Mouse (Mus musculus): ENCODE data around the gene Zfp523.
A peak's percentile ranks its signal among the peaks of the same experiment; 100 is the strongest.
"Not testable (repeated sequence)": the region's sequence is repeated elsewhere in the genome, so short reads cannot be mapped to it uniquely, and the experiment has no call there.

Gene Zfp523

DNA sequence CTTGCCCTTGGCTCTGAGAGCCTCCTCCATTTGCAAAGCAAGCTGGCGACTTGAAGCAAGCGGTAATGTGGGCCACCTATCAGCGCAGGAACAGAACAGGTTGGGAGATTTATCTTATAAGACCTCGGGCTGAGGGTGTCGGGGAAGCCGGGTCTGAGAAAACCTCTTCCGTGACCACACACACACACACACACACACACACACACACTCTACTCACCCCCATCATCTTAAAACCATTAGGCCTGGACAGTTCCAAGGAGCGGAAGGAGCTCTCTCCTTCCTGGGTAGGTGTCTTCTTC, 31.3 kb downstream of the Zfp523 start:
- no peak for DNase-seq (ENCODE audit: extremely low read depth, low read depth, low spot score)

DNA sequence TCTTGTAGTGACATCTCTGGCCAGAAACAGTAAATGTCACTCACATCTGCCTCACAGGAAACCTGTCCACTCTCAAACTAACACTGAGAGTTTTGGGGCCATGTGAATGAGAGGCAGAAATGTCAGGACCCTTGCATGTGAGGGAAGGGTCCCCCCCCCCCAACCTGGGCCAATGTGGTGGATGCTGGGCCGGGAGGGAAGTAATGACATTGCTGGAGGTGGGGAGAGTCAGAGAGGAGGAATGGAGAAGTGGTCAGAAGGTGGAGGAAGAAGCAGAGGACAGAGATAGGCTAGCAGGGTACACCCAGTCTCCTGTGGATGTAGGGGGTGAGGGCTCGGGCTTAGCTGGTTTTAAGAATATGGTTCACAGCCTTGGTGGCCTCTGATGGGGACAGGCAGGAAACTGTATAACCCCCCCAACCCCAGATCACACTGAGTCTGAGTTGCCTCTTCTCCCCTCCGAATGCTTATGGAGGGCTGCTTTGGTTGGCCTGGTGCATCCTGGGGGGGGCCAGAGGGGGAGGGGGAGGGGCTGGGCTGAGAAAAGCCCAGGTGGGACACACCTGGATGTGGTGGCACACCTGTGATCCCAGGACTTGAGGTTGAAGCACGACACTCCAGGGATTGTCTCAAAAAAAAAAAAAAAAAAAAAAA, 32.7 kb downstream of the Zfp523 start:
- no peak for DNase-seq (ENCODE audit: extremely low read depth, low read depth, low spot score)

DNA sequence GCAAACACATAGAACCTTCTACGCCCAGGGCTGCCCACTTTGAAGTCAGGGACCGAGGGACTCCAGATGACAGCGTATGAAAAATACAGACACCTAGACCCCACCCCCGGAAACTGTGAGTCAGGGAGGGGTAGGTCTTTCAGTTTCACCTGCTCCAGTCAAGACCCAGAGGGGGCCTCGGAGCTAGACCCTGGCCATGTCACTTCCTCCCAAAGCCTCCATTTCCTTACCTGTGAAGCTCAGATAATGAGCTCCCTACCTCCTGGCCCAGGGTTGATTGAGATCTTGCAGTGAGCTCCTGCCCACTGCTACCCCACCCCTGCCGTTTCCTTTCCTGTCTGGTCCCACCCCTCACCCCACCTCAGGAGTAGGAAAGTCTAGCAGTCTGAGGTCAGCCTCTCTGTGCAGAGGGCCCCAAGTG, 35.0 kb downstream of the Zfp523 start:
- no peak for DNase-seq (ENCODE audit: extremely low read depth, low read depth, low spot score)

DNA sequence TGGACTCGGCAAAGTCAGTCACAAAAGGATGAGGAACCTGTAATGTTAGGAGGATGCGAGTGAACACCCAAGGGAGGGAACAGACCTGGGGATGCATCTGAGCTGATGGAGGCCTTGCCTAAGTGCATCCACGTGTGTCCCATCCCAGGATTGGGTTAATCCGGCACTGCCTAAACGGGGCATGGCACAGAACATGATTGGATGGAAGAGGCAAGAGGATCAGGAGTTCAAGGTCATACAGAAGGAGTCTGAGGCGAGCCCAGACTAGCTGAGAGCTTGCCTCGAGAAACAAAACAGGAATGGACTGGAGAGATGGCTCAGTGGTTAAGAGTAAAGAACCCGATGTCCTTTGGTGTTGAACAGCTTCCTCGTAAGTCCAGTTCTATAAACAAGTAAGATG, 35.5 kb downstream of the Zfp523 start:
- no peak for DNase-seq (ENCODE audit: extremely low read depth, low read depth, low spot score)

DNA sequence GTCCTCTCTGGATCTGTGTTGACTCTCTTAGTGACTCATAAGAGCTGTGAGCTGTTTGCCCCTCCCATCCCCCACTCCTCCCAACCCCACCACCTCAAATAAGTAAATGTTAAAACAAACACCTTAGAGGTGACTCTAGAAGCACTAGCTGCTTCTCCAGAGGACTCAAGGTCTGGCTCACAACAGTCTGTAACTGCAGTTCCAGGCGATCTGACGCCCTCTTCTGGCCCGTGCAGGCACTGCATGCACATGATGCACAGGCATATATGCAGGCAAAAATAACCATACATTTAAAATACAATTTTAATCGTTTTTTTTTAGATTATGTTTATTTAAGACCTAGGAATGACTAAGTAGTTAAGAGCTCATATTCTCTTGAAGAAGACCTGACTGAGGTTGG, 36.3 kb downstream of the Zfp523 start:
- no peak for DNase-seq (ENCODE audit: extremely low read depth, low read depth, low spot score)

DNA sequence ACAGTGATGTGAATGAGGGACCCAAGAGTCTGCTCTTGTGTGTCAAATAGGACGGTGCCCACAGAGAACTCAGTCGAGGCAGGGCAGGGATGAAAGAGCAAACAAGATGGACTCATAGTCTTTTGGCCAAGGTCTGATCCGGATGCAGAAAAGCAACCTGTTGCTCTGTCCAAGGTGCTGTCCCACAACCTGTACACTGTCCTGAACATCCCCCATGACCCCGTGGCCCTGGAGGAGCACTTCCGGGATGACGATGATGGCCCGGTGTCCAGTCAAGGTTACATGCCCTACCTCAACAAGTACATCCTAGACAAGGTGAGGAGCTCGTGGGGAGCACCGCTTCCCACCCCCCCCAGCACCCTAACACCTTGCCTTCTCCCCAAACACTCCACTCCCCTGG, 39.9 kb downstream of the Zfp523 start:
- DNase-seq (ENCODE audit: extremely low read depth, low read depth, low spot score), result no peak

DNA sequence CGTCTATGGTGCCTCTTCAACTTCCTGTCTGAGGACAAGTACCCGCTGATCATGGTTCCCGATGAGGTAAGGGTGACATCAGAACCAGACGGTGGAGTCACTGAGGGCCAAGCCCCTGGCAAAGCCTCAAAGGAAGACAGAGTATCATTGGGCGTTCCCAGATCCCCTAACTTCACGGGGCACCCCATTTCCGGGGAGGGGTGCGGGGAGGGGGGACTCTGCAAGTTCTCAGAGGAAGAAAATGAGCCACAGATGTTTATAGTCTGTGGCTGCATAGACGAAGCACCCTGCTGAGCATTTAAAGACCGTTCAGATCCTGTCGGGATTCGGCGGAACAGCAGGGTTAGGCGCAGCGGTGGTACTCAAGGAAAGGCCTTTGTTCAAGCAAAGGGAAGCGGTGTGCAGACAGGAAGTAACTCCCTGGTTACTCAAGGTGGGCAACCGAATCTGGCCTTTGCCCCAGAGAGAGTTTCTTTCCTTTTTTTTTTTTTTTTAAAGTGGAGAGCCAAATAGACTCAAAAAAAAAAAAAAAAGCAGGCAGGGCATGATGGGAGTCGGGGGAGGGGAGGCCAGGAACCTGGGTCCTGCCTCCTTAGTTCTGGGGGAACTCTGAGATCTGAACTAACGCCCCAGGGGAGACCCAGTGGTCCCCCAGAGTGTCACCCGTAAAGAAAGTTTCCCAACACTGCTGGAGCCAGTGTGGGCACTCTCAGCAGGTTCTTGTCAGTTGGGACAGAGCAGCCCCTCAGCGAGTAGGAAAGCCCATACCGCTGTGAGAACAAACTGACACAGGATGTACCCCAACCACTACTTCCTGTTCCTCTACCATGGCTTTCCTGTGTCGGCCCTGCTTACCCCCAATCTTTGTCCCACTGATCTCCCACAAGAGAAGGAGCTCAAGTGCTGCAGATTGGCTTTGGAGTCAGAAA, 41.1 kb downstream of the Zfp523 start:
- DNase-seq (ENCODE audit: extremely low read depth, low read depth, low spot score), result no peak

DNA sequence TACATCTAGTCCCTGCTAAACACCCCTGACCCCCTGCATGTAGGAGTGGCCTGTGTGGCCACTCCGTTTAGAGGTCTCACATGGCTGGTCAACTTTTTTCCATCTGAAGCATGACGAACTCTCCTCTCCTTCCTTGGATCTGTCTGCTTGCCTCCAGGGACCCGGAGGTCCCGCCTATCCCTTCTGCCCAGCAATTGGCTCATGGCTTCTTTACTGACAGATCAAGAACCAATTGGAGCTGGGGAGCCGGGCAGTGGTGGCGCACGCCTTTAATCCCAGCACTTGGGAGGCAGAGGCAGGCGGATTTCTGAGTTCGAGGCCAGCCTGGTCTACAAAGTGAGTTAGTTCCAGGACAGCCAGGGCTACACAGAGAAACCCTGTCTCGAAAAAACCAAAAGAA, 45.5 kb downstream of the Zfp523 start:
- DNase-seq (ENCODE audit: extremely low read depth, low read depth, low spot score), result not testable (repeated sequence)

DNA sequence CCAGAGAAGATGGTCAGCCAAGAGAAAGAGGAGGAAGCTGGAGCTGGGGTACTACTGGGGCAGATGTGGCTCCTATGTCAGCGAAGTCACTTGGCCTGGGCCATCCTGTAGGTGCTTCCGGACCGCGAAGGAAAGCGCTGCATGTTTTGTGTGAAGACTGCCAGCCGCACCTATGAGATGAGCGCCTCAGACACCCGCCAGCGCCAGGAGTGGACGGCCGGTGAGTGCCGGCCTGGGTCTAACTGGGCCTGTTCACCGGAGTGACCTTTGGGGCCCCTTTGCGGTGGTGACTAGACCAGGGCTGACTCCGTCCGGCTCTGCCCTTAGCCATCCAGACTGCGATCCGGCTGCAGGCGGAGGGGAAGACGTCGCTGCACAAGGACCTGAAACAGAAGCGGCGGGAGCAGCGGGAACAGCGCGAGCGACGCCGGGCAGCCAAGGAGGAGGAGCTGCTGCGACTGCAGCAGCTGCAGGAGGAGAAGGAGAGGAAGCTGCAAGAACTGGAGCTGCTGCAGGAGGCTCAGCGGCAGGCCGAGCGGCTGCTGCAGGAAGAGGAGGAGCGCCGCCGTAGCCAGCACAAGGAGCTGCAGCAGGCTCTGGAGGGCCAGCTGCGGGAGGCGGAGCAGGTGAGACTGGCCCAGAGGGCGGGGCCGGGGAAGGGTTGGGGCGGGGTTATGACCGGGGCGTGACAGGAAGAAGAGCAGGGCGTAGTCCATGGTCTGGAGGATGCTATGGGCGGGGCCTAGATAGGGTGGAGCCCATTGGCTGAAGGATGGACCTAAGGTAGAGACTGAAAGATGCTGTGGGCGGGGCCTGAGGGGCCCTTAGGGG, 46.8 kb downstream of the Zfp523 start:
- peak; percentile 66 for DNase-seq (ENCODE audit: extremely low read depth, low read depth, low spot score)

DNA sequence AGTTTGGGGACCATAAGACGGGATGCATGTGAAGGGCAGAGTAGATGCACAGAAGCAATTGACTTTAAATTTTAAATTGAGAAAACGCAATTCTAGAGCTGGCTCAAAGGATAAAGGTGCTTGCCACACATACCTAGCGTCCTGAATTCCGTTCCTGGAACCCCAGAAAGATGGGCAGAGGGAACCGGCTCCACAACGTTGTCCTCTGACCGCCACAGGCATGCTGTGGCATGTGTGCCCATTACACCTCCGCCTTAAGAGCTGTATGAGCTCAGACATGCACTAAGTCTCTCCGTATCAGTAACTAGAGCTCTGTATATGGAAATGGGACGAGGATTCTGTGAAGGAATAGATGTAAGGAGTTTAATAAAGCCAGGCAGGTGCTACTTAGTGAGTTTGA, 47.7 kb downstream of the Zfp523 start:
- DNase-seq (ENCODE audit: extremely low read depth, low read depth, low spot score), result peak; percentile 82

DNA sequence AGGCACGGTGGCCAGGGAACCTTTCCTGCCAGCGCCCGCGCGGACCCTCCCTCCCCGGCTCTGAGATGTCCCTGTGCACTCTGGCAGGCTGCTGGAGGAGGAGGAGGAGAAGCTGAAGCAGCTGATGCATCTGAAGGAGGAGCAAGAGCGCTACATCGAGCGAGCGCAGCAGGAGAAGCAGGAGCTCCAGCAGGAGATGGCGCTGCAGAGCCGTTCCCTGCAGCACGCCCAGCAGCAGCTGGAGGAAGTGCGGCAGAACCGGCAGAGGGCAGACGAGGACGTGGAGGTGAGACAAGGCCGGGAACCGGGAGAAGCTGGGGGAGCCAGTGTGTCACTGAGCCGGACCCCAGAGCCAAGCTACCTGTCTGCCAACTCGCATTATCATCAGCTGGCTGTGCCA, 49.1 kb downstream of the Zfp523 start:
- no peak for DNase-seq (ENCODE audit: extremely low read depth, low read depth, low spot score)

DNA sequence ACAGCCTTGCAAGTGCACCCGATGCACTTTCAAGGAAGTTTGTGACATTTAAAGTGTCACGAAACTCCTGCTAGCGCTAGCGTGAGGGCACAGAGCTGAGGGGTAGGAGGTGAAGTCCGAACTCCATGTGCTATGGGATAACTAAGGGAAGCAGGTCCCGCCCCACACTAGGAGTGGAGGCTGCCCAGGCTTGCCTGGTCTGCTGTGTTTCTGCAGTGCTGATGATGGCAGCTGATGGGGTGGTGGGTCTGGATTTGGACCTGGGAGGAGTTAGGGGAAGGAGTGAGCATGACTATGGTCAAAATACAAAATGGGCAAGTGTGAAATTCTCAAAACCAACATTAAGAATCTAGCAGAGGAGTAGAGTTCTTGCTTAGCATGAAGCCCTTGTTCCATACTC, 53.6 kb downstream of the Zfp523 start:
- no peak for DNase-seq (ENCODE audit: extremely low read depth, low read depth, low spot score)

DNA sequence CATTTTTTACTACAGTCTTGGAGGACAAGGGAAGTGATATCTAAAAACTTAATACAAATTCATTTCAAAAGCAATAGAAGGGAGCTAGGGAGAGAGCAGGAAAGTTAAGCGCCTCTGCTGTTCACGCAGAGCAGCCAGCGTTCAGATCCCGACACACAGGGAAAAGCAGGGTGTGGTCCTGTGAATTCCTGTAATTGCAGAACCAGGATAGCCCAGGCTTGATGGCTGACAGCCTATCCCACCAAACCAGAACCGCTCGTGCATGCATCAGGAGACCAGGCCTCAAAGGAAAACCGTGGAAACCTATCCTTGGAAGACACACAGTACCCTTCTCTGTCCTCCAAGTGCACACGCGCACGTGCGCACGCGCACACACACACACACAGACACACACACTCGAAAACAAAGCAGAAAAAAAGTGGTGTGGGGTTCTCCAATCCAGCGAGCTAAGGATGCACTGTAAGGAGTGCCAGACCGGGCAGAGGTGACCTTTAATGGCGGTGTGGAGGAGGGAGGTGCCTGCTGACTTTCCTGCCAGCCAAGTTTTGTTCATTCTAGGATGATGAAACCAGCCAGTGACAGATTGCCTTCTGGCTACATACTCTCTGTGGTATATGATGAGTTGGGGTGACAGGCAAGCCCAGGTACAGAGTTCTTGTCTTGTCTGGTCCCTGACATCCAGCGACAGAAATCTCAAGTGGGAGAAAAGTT, 54.3 kb downstream of the Zfp523 start:
- peak; percentile 61 for DNase-seq (ENCODE audit: extremely low read depth, low read depth, low spot score)

DNA sequence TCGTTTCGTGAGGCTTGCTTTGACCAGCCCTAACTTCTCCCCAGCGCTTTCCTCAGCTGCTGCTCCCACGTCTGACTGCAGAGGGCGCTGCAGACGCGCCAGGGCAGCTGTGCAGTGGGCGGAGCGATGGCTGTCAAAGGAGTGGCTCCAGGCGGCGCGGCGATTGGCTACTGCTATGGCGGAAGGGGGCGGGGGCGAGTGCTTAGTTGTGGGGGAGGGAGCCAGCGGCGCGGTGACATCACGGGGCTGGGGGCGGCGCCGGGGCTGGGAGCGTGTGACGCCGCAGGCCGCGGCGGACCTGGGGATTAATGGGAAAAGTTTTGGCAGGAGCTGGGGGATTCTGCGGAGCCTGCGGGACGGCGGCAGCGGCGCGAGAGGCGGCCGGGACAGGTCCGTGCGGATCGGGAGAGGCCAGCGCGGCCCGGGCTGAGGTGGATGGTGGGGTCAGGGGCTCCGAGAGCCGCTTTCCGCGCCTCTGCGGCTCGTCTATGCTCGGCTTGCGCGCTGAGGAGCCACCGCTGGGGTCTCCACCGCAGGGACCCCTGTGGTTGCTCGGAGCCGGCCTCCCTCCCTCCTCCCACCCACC, 55.6 kb downstream of the Zfp523 start, which contains the start of gene Ppard:
Ppard (plus strand) TSS at position 226 of the 586 bp plus-strand sequence.
- DNase-seq (ENCODE audit: extremely low read depth, low read depth, low spot score), result no peak

DNA sequence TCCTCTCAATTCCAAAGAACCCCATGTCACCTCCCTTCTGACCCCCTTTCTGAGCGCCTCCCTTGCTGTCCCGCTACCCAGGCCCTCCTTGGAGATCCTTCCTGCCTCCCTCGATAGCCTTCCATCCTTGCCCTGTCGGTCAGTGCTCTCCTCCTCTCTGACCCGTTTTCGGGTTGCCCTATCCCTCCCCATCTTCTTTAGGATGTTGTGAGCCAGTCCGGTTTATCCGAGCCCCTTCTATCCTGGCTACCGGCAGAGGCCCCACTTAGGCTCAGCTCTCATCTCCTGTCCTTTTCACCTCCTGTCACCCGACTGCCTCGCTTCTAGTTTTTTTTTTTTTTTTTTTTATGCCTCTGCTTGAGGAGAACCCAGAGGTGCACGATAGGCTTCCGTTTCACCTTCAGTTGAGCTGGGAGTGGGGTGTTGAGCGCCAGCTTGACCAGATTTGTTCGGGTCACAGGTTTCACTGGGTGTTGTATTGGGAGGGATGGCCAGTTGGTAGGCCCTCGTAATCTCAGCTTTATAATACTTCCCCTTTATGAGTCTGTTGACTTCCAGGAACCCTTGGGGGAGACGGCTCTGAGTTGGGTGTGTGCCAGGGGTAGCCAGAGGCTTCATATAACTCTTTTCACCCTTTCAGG, 56.3 kb downstream of the Zfp523 start:
- no peak for DNase-seq (ENCODE audit: extremely low read depth, low read depth, low spot score)

DNA sequence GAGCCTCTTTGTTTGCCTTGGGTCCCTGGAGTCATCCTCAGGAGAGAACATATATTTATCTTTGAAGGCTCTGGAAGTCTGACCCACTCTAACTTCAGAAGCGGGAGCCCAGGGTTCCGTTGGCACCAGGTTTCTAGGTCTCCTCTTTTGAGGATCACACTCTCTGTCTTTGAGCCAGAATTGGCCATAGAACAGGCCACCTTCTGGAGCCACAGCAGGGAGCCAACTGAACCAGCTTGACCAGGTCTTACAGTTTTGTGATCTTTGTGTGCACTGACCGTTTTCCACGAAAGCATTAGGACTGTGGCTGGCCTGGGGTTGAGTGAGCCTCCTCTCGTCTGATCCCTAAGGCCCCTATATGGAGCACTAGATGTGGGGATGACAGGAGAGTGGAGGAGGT, 57.7 kb downstream of the Zfp523 start:
- no peak for DNase-seq (ENCODE audit: extremely low read depth, low read depth, low spot score)

DNA sequence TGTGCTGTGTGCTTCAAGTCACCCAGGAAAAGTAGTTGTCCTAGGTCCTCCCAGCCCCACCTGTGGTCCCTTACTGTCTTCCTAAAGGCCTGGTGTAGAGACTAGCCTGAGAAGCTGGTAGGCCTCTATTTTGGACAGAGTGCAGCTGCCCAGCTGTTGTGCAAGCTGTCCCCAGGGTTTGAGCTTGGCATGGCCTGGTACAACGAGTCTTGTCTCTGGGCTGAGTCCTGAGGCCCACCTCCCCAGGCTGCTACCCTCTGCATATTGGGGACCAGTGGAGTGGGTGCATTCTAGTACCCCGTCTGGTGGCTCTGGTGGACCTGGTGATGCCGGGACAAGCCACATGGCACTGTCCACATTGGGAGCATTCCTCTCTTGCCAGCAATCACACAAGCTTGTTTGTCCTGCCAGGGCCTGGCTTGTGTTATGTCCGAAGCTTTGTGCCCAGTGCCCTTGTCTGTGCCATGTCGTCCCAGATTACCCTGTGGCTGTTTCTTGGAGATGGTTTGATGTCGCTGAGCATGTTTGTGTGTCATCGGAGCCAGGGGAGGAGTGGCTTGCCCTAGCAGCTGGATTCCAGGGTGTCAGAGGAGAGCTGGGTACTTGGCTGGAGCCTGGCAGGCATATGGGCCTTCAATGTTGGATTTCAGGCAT, 59.2 kb downstream of the Zfp523 start:
- DNase-seq (ENCODE audit: extremely low read depth, low read depth, low spot score), result peak; percentile 94

DNA sequence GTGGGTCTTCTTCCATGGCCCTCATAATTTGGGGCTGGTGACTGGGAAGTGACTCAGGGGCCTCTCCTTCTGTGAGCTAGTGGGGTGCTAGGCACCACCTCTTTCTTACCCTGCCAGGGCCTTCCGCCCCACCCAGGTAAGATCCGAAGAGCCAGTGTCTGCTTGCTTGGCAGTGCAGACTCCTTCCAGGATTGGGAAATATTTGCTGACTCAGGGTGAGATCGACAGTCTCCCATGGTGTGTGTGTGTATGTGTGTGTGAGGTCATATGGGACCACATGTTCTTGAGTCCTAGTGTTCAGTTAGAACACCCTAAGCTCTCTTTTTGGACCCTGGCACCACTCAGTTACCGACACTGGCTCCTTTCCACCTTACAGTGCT, 59.7 kb downstream of the Zfp523 start:
- DNase-seq (ENCODE audit: extremely low read depth, low read depth, low spot score), result peak; percentile 74

DNA sequence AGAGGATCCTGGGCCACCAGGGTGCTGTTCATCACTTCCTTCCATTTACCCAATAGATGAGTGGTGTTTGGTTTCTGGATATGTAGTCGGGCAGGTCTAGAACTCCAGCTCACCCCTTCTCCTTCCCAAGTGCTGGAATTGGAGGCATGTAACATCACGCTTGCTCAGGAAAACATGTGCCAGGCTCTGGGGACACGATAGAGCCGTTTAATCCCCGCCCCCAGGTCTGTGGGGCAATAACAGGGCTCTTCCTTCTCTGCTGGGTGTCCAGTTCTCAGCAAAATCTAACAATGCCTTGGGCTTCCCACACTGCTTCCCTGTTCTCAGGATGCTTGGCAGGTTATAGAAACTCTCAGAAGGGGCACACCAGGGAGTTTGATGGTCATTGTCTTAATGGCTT, 60.4 kb downstream of the Zfp523 start:
- peak; percentile 74 for DNase-seq (ENCODE audit: extremely low read depth, low read depth, low spot score)

DNA sequence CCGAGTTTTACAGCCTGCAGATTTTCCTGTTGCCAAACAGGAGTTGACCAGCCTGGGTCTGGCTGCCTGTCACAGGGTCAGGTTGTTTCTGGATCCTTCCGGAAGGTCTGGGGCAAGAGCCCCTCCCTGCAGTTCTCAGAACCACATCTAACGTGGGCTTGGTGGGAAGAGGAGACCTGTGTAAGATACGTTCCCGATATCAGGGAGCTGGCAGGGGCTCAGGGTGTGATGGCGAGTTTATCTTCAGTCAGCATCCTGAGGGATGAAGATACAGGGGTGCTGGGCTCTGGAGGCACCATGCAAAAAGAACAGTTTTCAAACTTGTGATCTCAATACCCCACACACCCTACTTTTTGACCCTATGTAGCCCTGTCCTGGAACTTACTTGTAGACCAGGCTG, 60.9 kb downstream of the Zfp523 start:
- DNase-seq (ENCODE audit: extremely low read depth, low read depth, low spot score), result no peak

Measured in fat pad, adult 2 months (tissue).